ENCODE assay signal across 21 mouse cellular contexts in genomic region chr11:62986578-62986977, GRCm38 (mm10). TPM values are rescaled to one million over a fixed set of nuclear protein-coding genes. Genes with fewer than 3 reads are reported as not detected.
A peak's percentile ranks its signal among the peaks of the same experiment; 100 is the strongest.
DNase-seq lines count a peak whose midpoint lies in the region; ATAC-seq and TF ChIP-seq lines count a peak whose summit lies in the region.
"Had no signal": no experiment of that assay in that cellular context is flagged by ENCODE, and none has a peak within 500 bp of the region (broad histone marks: within the 10 kb centered on the region; RNA-seq: fewer than 3 reads in every experiment).

No protein-coding gene starts in this region.

- H3K4me2 ChIP-seq in lung, postnatal 0 days (replicated peaks; ENCODE audit: low read depth, low read length) = no peak overlapping the region
- H3K4me2 ChIP-seq in stomach, postnatal 0 days (replicated peaks; ENCODE audit: low read depth) = no peak overlapping the region
- no peak overlapping the region for H3K4me2 ChIP-seq in kidney, embryonic 15.5 days
- H3K4me2 ChIP-seq: embryonic facial prominence, embryonic 15.5 days; forebrain, embryonic 15.5 days; heart, embryonic 12.5 days; hindbrain, embryonic 14.5 days had no signal

- no peaks in the 10 kb centered on the region for H3K36me3 ChIP-seq in lung, postnatal 0 days (ENCODE audit: insufficient read depth, low read length)
- no peaks in the 10 kb centered on the region for H3K36me3 ChIP-seq in stomach, postnatal 0 days (ENCODE audit: control insufficient read depth, insufficient read depth, low read length)
- H3K36me3 ChIP-seq in kidney, embryonic 15.5 days = no peaks in the 10 kb centered on the region
- H3K36me3 ChIP-seq: embryonic facial prominence, embryonic 15.5 days; forebrain, embryonic 15.5 days; heart, embryonic 12.5 days; hindbrain, embryonic 10.5 days had no signal

- no peak overlapping the region for H3K9ac ChIP-seq in lung, postnatal 0 days (replicated peaks; ENCODE audit: low read depth)
- no peak overlapping the region for H3K9ac ChIP-seq in stomach, postnatal 0 days (ENCODE audit: low read length)
- no peak overlapping the region for H3K9ac ChIP-seq in kidney, embryonic 15.5 days
- H3K9ac ChIP-seq: embryonic facial prominence, embryonic 15.5 days; forebrain, embryonic 15.5 days; heart, embryonic 12.5 days; hindbrain, embryonic 14.5 days had no signal

- 56% methylated on average over 4 of the region's 4 CpGs for WGBS in lung, postnatal 0 days
- 43% methylated on average over 4 of the region's 4 CpGs for WGBS in lung, adult 2 months
- 59% methylated on average over 4 of the region's 4 CpGs for WGBS in stomach, postnatal 0 days
- WGBS in kidney, embryonic 15.5 days = 70% methylated on average over 4 of the region's 4 CpGs

- no peak for TF ChIP-seq CTCF in lung, postnatal 0 days (IDR thresholded peaks at IDR 0.05)
- TF ChIP-seq CTCF in lung, adult 2 months (IDR thresholded peaks at IDR 0.05; ENCODE audit: insufficient read depth, low read length) = no peak
- no peak for TF ChIP-seq CTCF in stomach, postnatal 0 days (IDR thresholded peaks at IDR 0.05; ENCODE audit: low read depth)

- no peak for TF ChIP-seq POLR2A in lung, adult 2 months (IDR thresholded peaks at IDR 0.05; ENCODE audit: borderline replicate concordance, extremely low read depth, low read depth, low read length)

- no peak overlapping the region for H3K27ac ChIP-seq in lung, postnatal 0 days (ENCODE audit: low read length)
- no peak overlapping the region for H3K27ac ChIP-seq in stomach, postnatal 0 days (replicated peaks)
- no peak overlapping the region for H3K27ac ChIP-seq in kidney, embryonic 15.5 days
- H3K27ac ChIP-seq: embryonic facial prominence, embryonic 15.5 days; forebrain, embryonic 15.5 days; hindbrain, embryonic 14.5 days had no signal

- H3K4me3 ChIP-seq in lung, postnatal 0 days (ENCODE audit: low read depth, low read length) = no peak overlapping the region
- no peak overlapping the region for H3K4me3 ChIP-seq in lung, adult 2 months (replicated peaks; ENCODE audit: extremely low read depth, low read depth, low read length)
- no peak overlapping the region for H3K4me3 ChIP-seq in stomach, postnatal 0 days (ENCODE audit: low read depth, low read length)
- no peak overlapping the region for H3K4me3 ChIP-seq in kidney, embryonic 15.5 days (replicated peaks)
- H3K4me3 ChIP-seq: embryonic facial prominence, embryonic 15.5 days; erythroblast, embryonic 14.5 days; forebrain, embryonic 15.5 days; heart, embryonic 12.5 days; hindbrain, embryonic 10.5 days had no signal

- TF ChIP-seq EP300 in lung, postnatal 0 days (IDR thresholded peaks at IDR 0.05) = no peak
- TF ChIP-seq EP300 in stomach, postnatal 0 days (optimal IDR thresholded peaks at IDR 0.05) = no peak

- H3K4me1 ChIP-seq in lung, postnatal 0 days (ENCODE audit: insufficient read depth, low read depth, low read length) = peaks cover 13% of the 10 kb centered on the region; the same call in 1 of the 2 replicates
- peaks cover 8% of the 10 kb centered on the region for H3K4me1 ChIP-seq in lung, adult 2 months (ENCODE audit: control insufficient read depth, insufficient read depth, low read length)
- H3K4me1 ChIP-seq in stomach, postnatal 0 days (replicated peaks; ENCODE audit: control insufficient read depth, insufficient read depth) = no peaks in the 10 kb centered on the region
- H3K4me1 ChIP-seq in kidney, embryonic 15.5 days = peaks cover 3% of the 10 kb centered on the region; the same call in 1 of the 2 replicates

- no peak for DNase-seq in lung, postnatal 0 days (ENCODE audit: low spot score)
- DNase-seq in lung, adult 2 months = no peak
- peak; percentile 73 for DNase-seq in MN1 (ENCODE audit: low spot score)
- peak; percentile 33 for DNase-seq in gonadal fat pad, adult 2 months (ENCODE audit: low read depth)
- DNase-seq in stomach, postnatal 0 days (ENCODE audit: low spot score) = no peak
- DNase-seq: adrenal gland, postnatal 10 days; cerebellum, adult 11 months; cerebellum, adult 8-10 months; cerebellum, postnatal 14 days; embryo, embryonic 11 days; gastrocnemius, postnatal 36 days; heart, adult 18-20 months had no signal

- no peaks in the 10 kb centered on the region for H3K9me3 ChIP-seq in lung, postnatal 0 days (ENCODE audit: low read length)
- no peaks in the 10 kb centered on the region for H3K9me3 ChIP-seq in stomach, postnatal 0 days (ENCODE audit: control insufficient read depth, low read length)
- no peaks in the 10 kb centered on the region for H3K9me3 ChIP-seq in kidney, embryonic 15.5 days (replicated peaks)
- H3K9me3 ChIP-seq: embryonic facial prominence, embryonic 15.5 days; forebrain, embryonic 15.5 days; hindbrain, embryonic 10.5 days had no signal

- ATAC-seq in lung, postnatal 0 days = peak; percentile 34
- ATAC-seq in stomach, postnatal 0 days (ENCODE audit: low FRiP score, low TSS enrichment) = no peak
- no peak for ATAC-seq in kidney, embryonic 15.5 days (replicated peaks; ENCODE audit: low FRiP score)
- ATAC-seq: forebrain, embryonic 15.5 days had no signal

- no peaks in the 10 kb centered on the region for H3K27me3 ChIP-seq in lung, postnatal 0 days (replicated peaks; ENCODE audit: insufficient read depth, low read length)
- H3K27me3 ChIP-seq in stomach, postnatal 0 days (ENCODE audit: control insufficient read depth, insufficient read depth, low read length) = no peaks in the 10 kb centered on the region
- H3K27me3 ChIP-seq in kidney, embryonic 15.5 days = no peaks in the 10 kb centered on the region
- H3K27me3 ChIP-seq: embryonic facial prominence, embryonic 15.5 days; forebrain, embryonic 15.5 days; heart, embryonic 12.5 days had no signal

RNA-seq across cellular contexts. Expression of gene Cdrt4, which starts 35.6 kb away (rescaled TPM):
- polyA plus RNA-seq in lung, postnatal 0 days (2015; fragmentation: Nextera tagmentation; extraction: Ambion mirVana) = 0.23 TPM in 1 of 2 replicates, not detected in the other
- 0.18 and 0.73 TPM in 2 replicates for polyA plus RNA-seq in lung, adult 2 months (2012; rRNA removed)
- 1.2 and 2.7 TPM in 2 replicates for polyA plus RNA-seq in gonadal fat pad, adult 2 months (2012; rRNA removed)
- 0.15 TPM in 1 of 2 replicates, not detected in the other for polyA plus RNA-seq in stomach, postnatal 0 days (2015; fragmentation: Nextera tagmentation; extraction: Ambion mirVana)
- not detected in 2 replicates for polyA plus RNA-seq in kidney, embryonic 15.5 days (2015; fragmentation: Nextera tagmentation; extraction: Ambion mirVana)
- polyA plus RNA-seq: embryonic facial prominence, embryonic 11.5 days; erythroblast, embryonic 14.5 days; forebrain, embryonic 11.5 days; forebrain, embryonic 15.5 days; heart, embryonic 12.5 days; hindbrain, embryonic 14.5 days had no signal

Comparison
In these comparisons a context has a peak if more than half of its experiments do, and no peak if none do; other contexts are left out.
1. DNase-seq: peak in MN1 (single experiment) and gonadal fat pad, adult 2 months (single experiment); none in lung, postnatal 0 days (single experiment), lung, adult 2 months (single experiment) and stomach, postnatal 0 days (single experiment).